Mouse (Mus musculus) forebrain, embryonic 12.5 days (tissue): ENCODE data around the gene Klk7. TPM values are rescaled to one million over a fixed set of nuclear protein-coding genes. Genes with fewer than 3 reads are reported as not detected.
A peak's percentile ranks its signal among the peaks of the same experiment; 100 is the strongest.

Source experiments
- ATAC-seq: fragments of 200-750 bp; cut with Nextera tagmentation; 2 replicates; pipeline ENCODE4 v1.8.0; 2017; ENCODE audit warnings: moderate TSS enrichment; ENCODE audit not compliant: low FRiP score
- H3K27ac ChIP-seq: fragments of 300-500 bp; sonication (generic); 2 replicates; pipeline ENCODE4 v1.5.1; 2016; ENCODE audit warnings: mild to moderate bottlenecking
- H3K27me3 ChIP-seq: fragments of 300-500 bp; sonication (generic); 2 replicates; pipeline ENCODE4 v1.6.1; 2016; ENCODE audit warnings: mild to moderate bottlenecking
- H3K36me3 ChIP-seq: fragments of 300-500 bp; sonication (generic); replicated peaks from 2 replicates; pipeline ENCODE4 v1.6.1; 2016; ENCODE audit warnings: mild to moderate bottlenecking
- H3K4me1 ChIP-seq: fragments of 300-500 bp; sonication (generic); 2 replicates; pipeline ENCODE4 v1.6.1; 2016
- H3K4me2 ChIP-seq: fragments of 300-500 bp; sonication (generic); 2 replicates; pipeline ENCODE4 v1.6.1; 2016; ENCODE audit warnings: mild to moderate bottlenecking, moderate library complexity
- H3K4me3 ChIP-seq: fragments of 300-500 bp; sonication (generic); replicated peaks from 2 replicates; pipeline ENCODE4 v1.5.1; 2016; ENCODE audit warnings: mild to moderate bottlenecking
- H3K9ac ChIP-seq: fragments of 300-500 bp; sonication (generic); 2 replicates; pipeline ENCODE4 v1.6.1; 2016; ENCODE audit warnings: mild to moderate bottlenecking
- H3K9me3 ChIP-seq: fragments of 300-500 bp; sonication (generic); 2 replicates; pipeline ENCODE4 v1.6.1; 2016
- WGBS: fragments of 180-500 bp; shearing (Covaris S2); methylation state at CpG from one replicate; pipeline ENCODE4 v1.1.7; 2016; 5-methylcytosine and 5-hydroxymethylcytosine counted together
- polyA plus RNA-seq: library from polyadenylated mRNA; unstranded; fragments of >200 nt; fragmentation: Nextera tagmentation; extraction: Ambion mirVana; gene quantifications from 2 replicates; pipeline ENCODE4 v1.2.1, GENCODE M21; 2016

The Klk7 gene
- polyA plus RNA-seq, 1 experiment from 2014 or later = not detected

DNA sequence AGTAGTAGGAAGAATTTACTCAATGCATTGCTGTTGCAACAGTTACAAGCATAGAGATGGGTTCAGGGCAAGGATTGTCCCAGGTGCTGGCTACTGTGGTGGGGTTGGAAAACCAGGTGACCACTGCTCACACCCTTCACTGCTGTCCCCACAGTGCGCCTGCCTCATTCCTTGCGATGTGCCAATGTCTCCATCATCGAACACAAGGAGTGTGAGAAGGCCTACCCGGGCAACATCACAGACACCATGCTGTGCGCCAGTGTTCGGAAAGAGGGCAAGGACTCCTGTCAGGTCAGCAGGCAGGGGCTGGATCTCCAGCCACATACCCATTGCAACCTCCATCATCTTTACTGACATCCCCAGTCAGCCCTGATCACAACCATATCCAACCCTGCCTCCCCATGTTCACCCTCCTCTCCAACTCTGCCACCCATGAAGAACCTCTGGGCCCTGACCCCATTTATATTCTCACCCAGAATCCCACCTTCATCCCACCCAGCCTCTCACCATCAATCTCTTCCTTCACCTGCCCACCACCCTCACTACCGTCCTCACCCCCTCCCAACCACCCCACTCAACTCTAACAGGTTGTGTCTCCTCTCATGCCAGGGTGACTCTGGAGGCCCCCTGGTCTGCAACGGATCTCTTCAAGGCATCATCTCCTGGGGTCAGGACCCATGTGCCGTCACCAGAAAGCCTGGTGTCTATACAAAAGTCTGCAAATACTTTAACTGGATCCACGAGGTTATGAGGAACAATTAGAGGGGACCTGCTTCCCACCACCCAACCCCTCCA lies 32.7 kb upstream of the Klk7 start:
- Histone ChIP-seq H3K4me3 (no peak overlapping the region), H3K4me1 (peaks cover 17% of the 10 kb centered on the region; the same call in 1 of the 2 replicates), H3K4me2 (no peak overlapping the region), H3K36me3 (no peaks in the 10 kb centered on the region), H3K9ac (no peak overlapping the region), H3K27me3 (peaks cover 7% of the 10 kb centered on the region), H3K9me3 (no peaks in the 10 kb centered on the region), H3K27ac (no peak overlapping the region)
- 91% methylated on average over 10 of the region's 10 CpGs for WGBS
- no peak for ATAC-seq

DNA sequence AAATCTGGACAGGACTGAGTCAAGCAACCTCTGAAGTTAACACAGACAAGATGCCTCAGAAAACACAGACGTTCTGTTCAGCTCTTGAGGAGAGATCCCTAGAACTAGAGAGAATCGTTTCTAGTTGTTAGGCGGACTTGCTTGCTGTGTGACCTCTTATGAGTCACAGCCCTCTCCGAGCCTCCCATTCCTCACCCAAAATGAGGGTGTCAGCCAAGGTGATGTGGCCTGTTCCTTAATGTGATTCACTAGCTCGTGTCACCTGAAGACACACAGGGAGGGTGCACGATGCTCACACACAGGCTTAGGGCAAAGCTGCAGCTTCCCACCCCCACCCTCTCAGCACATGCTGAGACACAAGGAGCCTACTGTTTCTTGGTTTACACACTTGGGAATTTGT lies 30.9 kb upstream of the Klk7 start:
- Histone ChIP-seq H3K4me3 (no peak overlapping the region), H3K4me1 (peaks cover 11% of the 10 kb centered on the region; the same call in 1 of the 2 replicates), H3K9me3 (no peaks in the 10 kb centered on the region), H3K4me2 (no peak overlapping the region), H3K36me3 (no peaks in the 10 kb centered on the region), H3K27ac (no peak overlapping the region), H3K9ac (no peak overlapping the region), H3K27me3 (peaks cover 13% of the 10 kb centered on the region)
- 78% methylated on average over 6 of the region's 6 CpGs for WGBS
- no peak for ATAC-seq

DNA sequence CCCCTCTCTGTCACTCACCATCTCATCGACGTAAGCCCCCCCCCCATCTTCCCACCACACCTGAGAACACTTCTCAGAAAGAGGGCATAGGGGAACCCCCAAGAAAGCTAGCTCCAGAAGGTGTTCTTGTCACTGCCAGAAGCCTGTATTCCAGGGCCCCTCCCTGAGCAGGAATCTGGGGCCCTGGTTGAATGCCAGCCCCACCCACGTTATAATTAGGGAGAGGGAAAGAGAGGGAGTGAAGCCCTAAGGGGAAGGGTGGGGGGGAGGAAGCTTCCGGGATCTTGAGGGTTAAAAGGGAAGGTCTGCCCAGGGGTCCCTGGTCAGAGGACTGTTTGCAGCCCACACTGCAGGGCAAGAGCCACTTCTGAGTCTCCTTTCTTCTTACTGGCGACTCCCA lies 30.3 kb upstream of the Klk7 start, which contains the start of gene Klk10:
Gene Klk10 (plus strand): TSS at position 290 of the 400 bp plus-strand sequence.
- H3K27ac ChIP-seq = no peak within 1 kb of the TSS
- peaks cover 9% of the 10 kb centered on the region; the same call in 1 of the 2 replicates for H3K4me1 ChIP-seq
- no peaks in the 10 kb centered on the region for H3K9me3 ChIP-seq
- H3K4me3 ChIP-seq = no peak within 1 kb of the TSS
- no peak within 1 kb of the TSS for H3K9ac ChIP-seq
- WGBS = 55% methylated on average over 5 of the region's 5 CpGs
- no peak within 1 kb of the TSS for H3K4me2 ChIP-seq
- H3K27me3 ChIP-seq = peaks cover 13% of the 10 kb centered on the region
- no peaks in the 10 kb centered on the region for H3K36me3 ChIP-seq
- no peak for ATAC-seq

DNA sequence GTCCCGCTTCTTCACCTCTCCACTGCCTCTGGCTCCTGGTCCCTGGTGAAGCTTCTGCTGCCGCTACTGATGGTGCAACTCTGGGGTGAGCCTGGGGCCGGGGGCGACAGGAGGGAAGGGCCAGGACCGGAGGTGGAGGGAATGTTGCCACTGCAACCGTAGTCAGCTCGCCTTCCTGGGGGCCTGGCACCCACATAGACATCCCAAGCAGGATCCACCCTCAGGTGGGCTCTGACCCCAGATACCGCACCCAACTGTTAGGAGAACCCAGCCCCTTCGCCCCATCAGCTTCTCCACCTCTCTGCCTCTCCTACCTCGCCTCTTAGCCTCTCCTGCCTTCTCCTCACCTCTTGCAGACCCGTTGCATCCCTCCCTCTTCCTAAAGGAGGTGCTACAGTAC lies 29.6 kb upstream of the Klk7 start:
- Histone ChIP-seq H3K27me3 (peaks cover 13% of the 10 kb centered on the region), H3K36me3 (no peaks in the 10 kb centered on the region), H3K27ac (no peak overlapping the region), H3K4me2 (no peak overlapping the region), H3K4me1 (peaks cover 9% of the 10 kb centered on the region; the same call in 1 of the 2 replicates), H3K9ac (no peak overlapping the region), H3K4me3 (no peak overlapping the region), H3K9me3 (no peaks in the 10 kb centered on the region)
- ATAC-seq = no peak
- 93% methylated on average over 11 of the region's 11 CpGs for WGBS

DNA sequence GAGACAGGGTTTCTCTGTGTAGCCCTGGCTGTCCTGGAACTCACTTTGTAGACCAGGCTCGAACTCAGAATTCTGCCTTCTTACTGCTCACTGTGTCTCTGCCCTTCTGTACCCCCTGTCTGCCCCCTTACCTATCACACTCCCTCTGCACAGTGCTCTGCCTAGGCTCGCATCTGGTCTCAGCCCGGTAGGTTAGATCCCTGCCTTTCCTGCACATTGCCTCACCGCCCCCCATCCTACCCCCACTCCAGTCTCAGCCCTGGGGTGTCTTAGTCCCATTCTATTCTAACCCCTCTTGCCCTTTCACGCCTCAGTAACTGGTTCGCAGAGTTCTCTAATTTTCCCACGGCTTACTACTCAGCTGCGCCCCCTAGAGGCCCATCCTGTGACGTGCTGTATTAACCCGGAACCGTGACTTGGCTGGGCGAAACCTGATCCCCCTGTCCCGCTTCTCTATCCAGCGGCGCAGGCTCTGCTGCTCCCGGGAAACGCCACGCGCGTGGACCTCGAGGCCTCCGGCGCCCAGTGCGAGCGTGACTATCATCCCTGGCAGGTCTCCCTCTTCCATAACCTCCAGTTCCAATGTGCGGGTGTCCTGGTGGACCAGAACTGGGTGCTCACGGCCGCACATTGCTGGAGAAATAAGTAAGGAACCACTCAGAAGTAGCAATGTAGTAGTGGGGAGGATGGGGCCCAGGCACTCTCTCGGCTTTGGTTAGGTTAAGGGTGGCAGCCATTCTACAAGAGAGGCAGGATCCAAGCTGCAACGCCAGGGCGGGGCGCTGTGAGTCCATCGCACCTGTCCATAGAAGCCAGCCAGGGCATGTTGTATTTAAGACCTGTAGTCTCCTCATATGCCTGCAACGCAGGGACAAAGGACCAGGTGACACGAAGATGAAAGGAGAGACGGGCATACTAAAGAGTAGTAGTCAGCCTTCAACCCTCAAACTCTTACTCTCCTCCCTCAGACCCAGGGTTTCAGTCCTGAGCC lies 28.5 kb upstream of the Klk7 start:
- peak; percentile 73 for ATAC-seq
- Histone ChIP-seq H3K27me3 (peaks cover 13% of the 10 kb centered on the region), H3K9ac (no peak overlapping the region), H3K4me1 (peaks cover 9% of the 10 kb centered on the region; the same call in 1 of the 2 replicates), H3K4me2 (peak overlapping the region; percentile 64), H3K9me3 (no peaks in the 10 kb centered on the region), H3K36me3 (no peaks in the 10 kb centered on the region), H3K27ac (no peak overlapping the region), H3K4me3 (peak overlapping the region; percentile 29)
- 7% methylated on average over 36 of the region's 36 CpGs for WGBS

DNA sequence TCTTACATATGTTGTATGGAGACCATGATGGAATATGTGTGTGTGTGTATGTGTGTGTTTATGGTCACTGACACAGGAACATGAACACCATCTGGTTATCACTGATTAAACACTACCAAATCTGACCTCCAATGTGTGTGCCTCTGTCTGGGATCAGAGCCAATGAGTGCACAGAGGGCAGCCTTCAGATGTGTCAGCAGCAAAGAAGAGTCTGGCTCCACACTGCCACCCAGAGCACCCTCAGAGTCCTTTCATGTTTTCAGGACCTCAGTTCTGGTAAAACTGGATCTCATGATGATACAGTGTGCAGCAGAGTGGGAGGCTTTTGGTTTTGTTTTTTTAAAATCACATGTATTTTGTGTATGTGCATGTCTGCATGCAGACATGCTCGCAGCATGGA lies 25.8 kb upstream of the Klk7 start:
- 91% methylated on average over 1 of the region's 1 CpGs for WGBS
- ATAC-seq = no peak
- no peak overlapping the region for H3K4me2 ChIP-seq

DNA sequence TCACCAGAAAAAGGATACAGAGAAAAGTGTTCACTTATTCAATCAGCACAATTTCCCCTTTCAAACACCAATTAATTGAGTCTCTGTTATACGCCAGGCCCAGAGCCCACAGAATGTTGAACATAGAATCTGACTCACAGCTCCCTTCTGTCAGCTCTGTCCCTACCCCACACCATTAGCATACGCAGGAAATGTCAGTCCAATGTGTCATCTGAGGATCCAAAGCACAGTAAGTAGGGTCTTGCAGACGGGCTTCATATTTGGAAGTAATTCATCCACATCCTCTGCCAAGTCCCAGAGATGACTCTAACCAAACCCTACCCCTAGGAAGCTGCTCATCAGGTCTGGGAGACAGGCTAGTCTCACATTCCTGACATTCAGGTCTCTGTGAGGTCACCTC lies 23.0 kb upstream of the Klk7 start:
- WGBS = 72% methylated on average over 3 of the region's 3 CpGs

More for the DNA sequence above, 25.8 kb upstream of the Klk7 start:
- Histone ChIP-seq H3K27me3 (peaks cover 13% of the 10 kb centered on the region), H3K9me3 (no peaks in the 10 kb centered on the region), H3K36me3 (no peaks in the 10 kb centered on the region), H3K27ac (no peak overlapping the region), H3K4me3 (no peak overlapping the region), H3K4me1 (peaks cover 9% of the 10 kb centered on the region; the same call in 1 of the 2 replicates), H3K9ac (no peak overlapping the region)

DNA sequence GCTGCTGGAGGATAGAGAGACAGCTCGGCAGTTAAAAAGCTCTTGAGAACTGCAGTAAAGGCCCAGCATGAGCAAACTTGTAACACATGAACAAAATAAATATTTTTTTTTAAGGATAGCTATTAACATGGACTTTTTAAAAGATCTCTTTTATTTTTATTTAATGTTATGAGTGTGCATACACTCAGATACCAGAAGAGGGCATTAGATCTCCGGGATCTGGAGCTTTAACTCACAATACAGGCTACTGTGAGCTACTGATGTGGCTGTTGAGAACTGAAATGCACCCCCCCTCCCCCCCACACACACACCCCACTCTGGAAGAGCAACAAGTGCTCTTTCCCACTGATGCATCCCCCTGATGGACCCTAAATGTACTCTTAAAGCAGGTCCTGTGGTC lies 21.8 kb upstream of the Klk7 start:
- WGBS = 79% methylated on average over 2 of the region's 2 CpGs
- Histone ChIP-seq H3K9ac (no peak overlapping the region), H3K9me3 (no peaks in the 10 kb centered on the region), H3K4me1 (no peaks in the 10 kb centered on the region), H3K27ac (no peak overlapping the region), H3K4me3 (no peak overlapping the region), H3K27me3 (peaks cover 9% of the 10 kb centered on the region; the same call in 1 of the 2 replicates), H3K4me2 (no peak overlapping the region), H3K36me3 (no peaks in the 10 kb centered on the region)
- no peak for ATAC-seq

More for the DNA sequence above, 23.0 kb upstream of the Klk7 start:
- Histone ChIP-seq H3K9me3 (no peaks in the 10 kb centered on the region), H3K27me3 (peaks cover 8% of the 10 kb centered on the region), H3K27ac (no peak overlapping the region), H3K4me3 (no peak overlapping the region), H3K4me2 (no peak overlapping the region), H3K36me3 (no peaks in the 10 kb centered on the region), H3K9ac (no peak overlapping the region), H3K4me1 (no peaks in the 10 kb centered on the region)
- no peak for ATAC-seq

DNA sequence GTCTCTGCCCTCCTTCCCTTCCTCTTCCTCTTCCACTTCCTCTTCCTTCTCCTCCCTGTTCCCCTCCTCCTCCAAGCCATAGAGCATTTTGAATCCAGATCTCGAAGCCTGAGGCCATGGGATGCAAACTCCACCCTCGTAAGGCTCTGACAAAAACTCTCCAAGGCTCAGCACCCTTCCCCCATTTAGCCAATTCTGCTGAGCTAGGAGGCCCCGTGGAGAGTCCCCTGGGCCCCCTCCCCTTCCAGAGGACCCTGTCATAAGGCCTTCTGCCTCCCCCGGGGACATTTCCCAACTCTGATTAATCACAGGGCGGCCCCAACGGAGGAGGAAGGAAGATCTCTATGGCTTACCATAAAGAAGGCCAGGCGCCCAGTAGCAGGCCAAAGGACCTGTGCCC lies 19.5 kb upstream of the Klk7 start, which contains the start of gene Klk9:
Gene Klk9 (plus strand): TSS at position 301 of the 400 bp plus-strand sequence.
- H3K27me3 ChIP-seq = peaks cover 25% of the 10 kb centered on the region

DNA sequence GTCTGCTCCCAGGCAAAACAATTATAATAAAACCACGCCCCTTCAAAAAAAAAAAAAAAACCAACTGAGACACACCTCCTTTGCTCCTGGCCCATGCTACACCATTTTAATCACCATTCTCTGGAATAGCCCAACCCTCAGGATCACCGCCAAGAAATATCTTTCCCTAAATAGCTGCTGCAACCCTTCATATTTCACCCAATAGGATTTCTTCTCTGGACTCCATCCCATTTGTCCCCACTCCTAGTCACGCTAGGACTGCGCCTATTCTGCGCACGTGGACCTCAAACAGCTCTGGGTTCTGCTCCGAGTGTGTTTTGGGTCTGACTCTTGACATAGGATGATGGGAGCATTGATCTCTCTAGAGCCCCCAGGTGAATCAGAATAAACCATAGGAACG lies 14.7 kb upstream of the Klk7 start:
- peak overlapping the region; percentile 79 for H3K4me2 ChIP-seq
- no peaks in the 10 kb centered on the region for H3K36me3 ChIP-seq
- H3K4me3 ChIP-seq = peak overlapping the region; percentile 46
- no peak for ATAC-seq
- WGBS = 5% methylated on average over 7 of the region's 8 CpGs
- peaks cover 49% of the 10 kb centered on the region for H3K27me3 ChIP-seq
- H3K9me3 ChIP-seq = no peaks in the 10 kb centered on the region
- H3K27ac ChIP-seq = no peak overlapping the region
- H3K4me1 ChIP-seq = peaks cover 14% of the 10 kb centered on the region
- H3K9ac ChIP-seq = 0 out of 2 replicates have a peak overlapping the region, but pooled peaks have one; percentile 42

More for the DNA sequence above, 19.5 kb upstream of the Klk7 start, which contains the start of gene Klk9:
- Histone ChIP-seq H3K4me3 (no peak within 1 kb of the TSS), H3K4me1 (peaks cover 3% of the 10 kb centered on the region; the same call in 1 of the 2 replicates), H3K9ac (no peak within 1 kb of the TSS), H3K4me2 (no peak within 1 kb of the TSS), H3K27ac (no peak within 1 kb of the TSS), H3K36me3 (no peaks in the 10 kb centered on the region), H3K9me3 (no peaks in the 10 kb centered on the region)
- ATAC-seq = no peak
- WGBS = 80% methylated on average over 7 of the region's 7 CpGs

DNA sequence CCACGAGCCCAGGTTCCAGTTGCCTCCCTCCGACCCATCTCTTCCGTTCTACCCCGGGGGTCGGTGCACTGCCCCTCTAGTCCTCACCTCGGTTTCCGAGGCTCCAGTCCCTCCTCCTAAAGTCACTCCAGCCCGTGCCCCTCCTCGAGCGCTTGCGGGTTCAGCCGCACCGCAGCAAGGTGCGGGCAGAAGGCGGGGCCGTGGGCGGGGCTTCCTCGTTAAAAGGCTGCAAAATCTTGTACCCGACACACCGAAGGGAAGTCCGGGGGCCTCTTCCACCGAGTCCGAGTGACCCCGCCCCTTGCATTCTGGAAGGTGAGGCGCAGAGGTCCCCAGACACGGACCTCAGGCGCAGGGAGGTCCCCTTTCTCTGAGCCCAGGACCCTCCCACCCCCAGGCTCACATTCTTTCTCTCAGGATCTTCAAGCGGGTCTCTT lies 13.7 kb upstream of the Klk7 start, which contains the start of gene Klk8:
Gene Klk8 (plus strand): TSS at position 245 of the 437 bp plus-strand sequence.
- Histone ChIP-seq H3K9me3 (no peaks in the 10 kb centered on the region), H3K27ac (no peak within 1 kb of the TSS), H3K36me3 (no peaks in the 10 kb centered on the region), H3K9ac (peak within 1 kb of the TSS; percentile 42; the same call in 1 of the 2 replicates), H3K27me3 (peaks cover 49% of the 10 kb centered on the region), H3K4me1 (peaks cover 14% of the 10 kb centered on the region), H3K4me3 (peak within 1 kb of the TSS; percentile 46), H3K4me2 (peak within 1 kb of the TSS; percentile 79)
- peak; percentile 44; the same call in 1 of the 2 replicates for ATAC-seq
- WGBS = under 1% methylated on average over 28 of the region's 28 CpGs
